Mouse (Mus musculus): ENCODE results near the gene Dgkh. TPM values are rescaled to one million over a fixed set of nuclear protein-coding genes. Genes with fewer than 3 reads are reported as not detected.

Dgkh gene
- polyA plus RNA-seq, 1 experiment from 2014 or later = 0.48 TPM

GRCm38 (mm10) chr14:78639691-78640090 is 92.9 kb downstream of the Dgkh start:
- TF ChIP-seq CTCF (IDR thresholded peaks at IDR 0.05; ENCODE audit: low read depth) (no peak), EP300 (IDR thresholded peaks at IDR 0.05; ENCODE audit: low read depth) (no peak)
- no peak for DNase-seq
- WGBS (ENCODE audit: insufficient replicate concordance) = 48% methylated on average over 5 of the region's 5 CpGs
- H3K9me3 ChIP-seq (ENCODE audit: low read length) = no peaks in the 10 kb centered on the region
- peaks cover 4% of the 10 kb centered on the region for H3K4me1 ChIP-seq (ENCODE audit: insufficient read depth)
- no peak for ATAC-seq
- H3K9ac ChIP-seq (replicated peaks) = no peak overlapping the region
- no peak overlapping the region for H3K4me3 ChIP-seq (ENCODE audit: low read depth, low read length)
- no peaks in the 10 kb centered on the region for H3K36me3 ChIP-seq (replicated peaks; ENCODE audit: insufficient read depth, low read length)
- no peak overlapping the region for H3K4me2 ChIP-seq (ENCODE audit: low read depth, low read length)
- no peak overlapping the region for H3K27ac ChIP-seq (ENCODE audit: low read depth)
- H3K27me3 ChIP-seq (ENCODE audit: insufficient read depth, low read length) = no peaks in the 10 kb centered on the region

- no peak for ATAC-seq
- no peak for DNase-seq
- Histone ChIP-seq H3K9ac (replicated peaks) (no peak overlapping the region), H3K4me1 (ENCODE audit: insufficient read depth) (peaks cover 4% of the 10 kb centered on the region), H3K4me3 (ENCODE audit: low read depth, low read length) (no peak overlapping the region), H3K27ac (ENCODE audit: low read depth) (no peak overlapping the region), H3K36me3 (replicated peaks; ENCODE audit: insufficient read depth, low read length) (no peaks in the 10 kb centered on the region), H3K4me2 (ENCODE audit: low read depth, low read length) (no peak overlapping the region), H3K27me3 (ENCODE audit: insufficient read depth, low read length) (no peaks in the 10 kb centered on the region), H3K9me3 (ENCODE audit: low read length) (no peaks in the 10 kb centered on the region)
- 77% methylated on average over 14 of the region's 14 CpGs for WGBS (ENCODE audit: insufficient replicate concordance)
- TF ChIP-seq CTCF (IDR thresholded peaks at IDR 0.05; ENCODE audit: low read depth) (no peak), EP300 (IDR thresholded peaks at IDR 0.05; ENCODE audit: low read depth) (no peak)
Measured at GRCm38 (mm10) chr14:78635612-78636400, 96.8 kb downstream of the Dgkh start.

- 83% methylated on average over 6 of the region's 6 CpGs for WGBS (ENCODE audit: insufficient replicate concordance)
- H3K27me3 ChIP-seq (ENCODE audit: insufficient read depth, low read length) = no peaks in the 10 kb centered on the region
- no peak overlapping the region for H3K27ac ChIP-seq (ENCODE audit: low read depth)
- no peak overlapping the region for H3K9ac ChIP-seq (replicated peaks)
- TF ChIP-seq EP300 (IDR thresholded peaks at IDR 0.05; ENCODE audit: low read depth) (no peak), CTCF (IDR thresholded peaks at IDR 0.05; ENCODE audit: low read depth) (no peak)
- no peaks in the 10 kb centered on the region for H3K4me1 ChIP-seq (ENCODE audit: insufficient read depth)
- H3K4me2 ChIP-seq (ENCODE audit: low read depth, low read length) = no peak overlapping the region
- H3K9me3 ChIP-seq (ENCODE audit: low read length) = no peaks in the 10 kb centered on the region
- no peak overlapping the region for H3K4me3 ChIP-seq (ENCODE audit: low read depth, low read length)
- H3K36me3 ChIP-seq (replicated peaks; ENCODE audit: insufficient read depth, low read length) = no peaks in the 10 kb centered on the region
- DNase-seq = no peak
- no peak for ATAC-seq
Measured at GRCm38 (mm10) chr14:78632747-78633146, 99.8 kb downstream of the Dgkh start.

GRCm38 (mm10) chr14:78630923-78631875 is 101.4 kb downstream of the Dgkh start:
- H3K4me3 ChIP-seq (ENCODE audit: low read depth, low read length) = no peak overlapping the region
- H3K27ac ChIP-seq (ENCODE audit: low read depth) = no peak overlapping the region
- no peaks in the 10 kb centered on the region for H3K27me3 ChIP-seq (ENCODE audit: insufficient read depth, low read length)
- H3K9me3 ChIP-seq (ENCODE audit: low read length) = no peaks in the 10 kb centered on the region
- no peaks in the 10 kb centered on the region for H3K4me1 ChIP-seq (ENCODE audit: insufficient read depth)
- no peak overlapping the region for H3K4me2 ChIP-seq (ENCODE audit: low read depth, low read length)
- WGBS (ENCODE audit: insufficient replicate concordance) = 65% methylated on average over 4 of the region's 4 CpGs
- TF ChIP-seq CTCF (IDR thresholded peaks at IDR 0.05; ENCODE audit: low read depth) (no peak), EP300 (IDR thresholded peaks at IDR 0.05; ENCODE audit: low read depth) (no peak)
- ATAC-seq = no peak
- DNase-seq = no peak
- H3K9ac ChIP-seq (replicated peaks) = no peak overlapping the region
- H3K36me3 ChIP-seq (replicated peaks; ENCODE audit: insufficient read depth, low read length) = no peaks in the 10 kb centered on the region

- no peak for DNase-seq
Measured at GRCm38 (mm10) chr14:78627516-78628275, 104.9 kb downstream of the Dgkh start.

More at GRCm38 (mm10) chr14:78627516-78628275, 104.9 kb downstream of the Dgkh start:
- WGBS (ENCODE audit: insufficient replicate concordance) = 73% methylated on average over 21 of the region's 21 CpGs
- H3K36me3 ChIP-seq (replicated peaks; ENCODE audit: insufficient read depth, low read length) = no peaks in the 10 kb centered on the region
- H3K9ac ChIP-seq (replicated peaks) = no peak overlapping the region
- no peaks in the 10 kb centered on the region for H3K27me3 ChIP-seq (ENCODE audit: insufficient read depth, low read length)
- TF ChIP-seq CTCF (IDR thresholded peaks at IDR 0.05; ENCODE audit: low read depth) (peak; percentile 61), EP300 (IDR thresholded peaks at IDR 0.05; ENCODE audit: low read depth) (no peak)
- no peak overlapping the region for H3K4me3 ChIP-seq (ENCODE audit: low read depth, low read length)
- H3K4me1 ChIP-seq (ENCODE audit: insufficient read depth) = no peaks in the 10 kb centered on the region
- H3K9me3 ChIP-seq (ENCODE audit: low read length) = no peaks in the 10 kb centered on the region
- H3K4me2 ChIP-seq (ENCODE audit: low read depth, low read length) = no peak overlapping the region
- no peak for ATAC-seq
- H3K27ac ChIP-seq (ENCODE audit: low read depth) = no peak overlapping the region

Measured in liver, postnatal 0 days (tissue).